Mouse (Mus musculus) frontal cortex, postnatal 10 days (tissue): Measurements from ENCODE around the gene Umod.
A peak's percentile ranks its signal among the peaks of the same experiment; 100 is the strongest.

Experiments
- DNase-seq, 2 experiments: peaks; one replicate each; pipeline ENCODE4 v3.0.0; 2022; ENCODE audit warnings: low spot score in 2 of 2, mixed read lengths in 1 of 2

Umod gene

DNA sequence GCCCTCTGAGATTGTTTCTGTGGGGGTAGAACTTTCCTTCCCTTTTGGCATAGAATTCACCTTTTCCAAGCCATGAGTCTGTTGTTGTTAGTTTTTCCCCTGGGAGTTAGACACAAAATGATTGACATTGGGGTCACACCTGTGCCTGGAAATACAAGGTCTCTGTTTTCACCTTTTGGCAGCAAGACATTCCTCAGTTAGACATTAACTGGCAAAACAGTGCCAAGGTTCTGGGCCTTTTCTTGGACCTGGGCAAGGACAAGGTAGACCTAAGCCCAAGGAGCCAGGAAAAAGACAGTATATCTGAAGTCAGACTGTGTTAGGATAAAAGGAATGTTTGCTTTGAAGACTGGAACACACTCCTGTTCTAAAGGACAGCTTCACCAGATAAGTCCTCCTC, at the start of gene Umod:
TSS of gene Umod (minus strand) at position 27 of the 400 bp plus-strand sequence.
- no peak for DNase-seq

DNA sequence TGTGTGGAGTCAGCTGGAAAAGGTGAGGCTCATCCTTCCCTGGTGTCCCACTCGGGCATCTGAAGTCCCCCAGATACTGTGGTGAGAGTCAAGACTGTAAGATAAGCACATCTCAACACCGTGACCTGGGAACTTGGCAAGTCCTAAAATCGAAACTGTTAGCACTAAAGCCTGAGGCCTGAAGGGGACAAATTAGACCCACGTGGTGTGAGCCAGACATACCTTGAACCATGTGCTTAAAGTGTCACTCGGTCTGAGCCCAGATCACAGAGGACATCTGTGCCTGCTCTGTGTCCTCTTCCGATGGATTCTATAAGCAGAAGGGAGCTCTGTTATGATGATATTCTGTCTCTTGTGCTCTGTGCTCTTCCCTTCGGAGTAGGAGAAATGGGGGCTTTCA, 49.5 kb upstream of the Umod start:
- no peak for DNase-seq

DNA sequence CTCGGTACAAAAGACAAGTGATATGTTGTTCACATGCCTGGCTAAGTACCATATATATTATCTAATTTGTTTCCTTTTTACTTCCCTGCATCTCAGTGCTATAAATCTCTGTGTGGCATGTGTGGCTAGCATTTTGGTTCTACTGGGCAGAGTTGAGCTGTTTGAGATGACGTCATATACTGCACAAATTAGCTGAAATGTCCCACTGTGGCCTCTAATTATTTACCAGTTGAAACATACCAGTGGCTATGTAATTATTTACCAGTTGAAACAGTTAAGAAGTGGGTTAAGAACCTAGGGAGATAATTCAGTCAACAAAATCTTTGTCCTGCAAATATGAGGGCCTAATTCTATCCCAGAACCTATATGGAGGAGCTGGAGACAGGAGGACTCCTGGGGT, 48.5 kb upstream of the Umod start:
- no peak for DNase-seq

DNA sequence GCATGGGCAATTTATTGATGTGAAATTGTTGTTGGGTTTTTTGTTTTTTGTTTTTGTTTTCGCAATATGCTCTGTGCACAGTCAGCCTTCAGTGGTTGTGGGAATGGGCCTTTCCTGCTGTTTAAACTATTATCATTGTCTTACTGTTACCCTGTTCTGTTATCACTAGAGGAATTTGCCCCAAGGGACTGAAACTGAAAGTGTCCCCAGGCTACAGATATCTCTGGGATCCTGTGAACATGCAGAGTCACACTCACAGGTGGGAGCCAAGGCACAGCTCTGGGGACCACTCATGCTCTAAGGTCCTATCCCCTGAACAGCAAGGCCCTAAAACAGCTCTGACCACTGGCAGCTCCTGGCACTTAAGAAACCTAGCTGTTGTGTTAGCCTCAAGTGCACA, 48.1 kb upstream of the Umod start:
- no peak for DNase-seq

DNA sequence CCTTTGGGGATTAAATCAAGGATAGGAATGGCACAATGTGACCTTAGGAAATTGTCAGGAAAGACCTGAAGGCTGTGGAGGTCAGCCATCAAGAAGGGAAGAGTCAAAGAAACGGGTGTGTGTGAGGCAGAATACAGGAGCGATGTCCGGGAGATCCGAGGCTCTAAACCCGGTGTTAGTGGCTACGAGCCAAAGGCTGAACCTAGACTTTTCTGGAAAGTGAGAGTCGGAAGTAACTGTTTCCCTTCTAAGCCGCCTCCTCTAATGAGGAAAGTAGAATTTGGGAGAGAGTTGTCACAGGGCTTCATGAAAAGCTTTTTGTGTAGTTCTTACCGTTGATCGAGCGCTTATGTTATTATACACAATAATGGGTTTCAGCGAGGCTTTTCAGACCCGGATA, 47.4 kb upstream of the Umod start:
- no peak for DNase-seq

DNA sequence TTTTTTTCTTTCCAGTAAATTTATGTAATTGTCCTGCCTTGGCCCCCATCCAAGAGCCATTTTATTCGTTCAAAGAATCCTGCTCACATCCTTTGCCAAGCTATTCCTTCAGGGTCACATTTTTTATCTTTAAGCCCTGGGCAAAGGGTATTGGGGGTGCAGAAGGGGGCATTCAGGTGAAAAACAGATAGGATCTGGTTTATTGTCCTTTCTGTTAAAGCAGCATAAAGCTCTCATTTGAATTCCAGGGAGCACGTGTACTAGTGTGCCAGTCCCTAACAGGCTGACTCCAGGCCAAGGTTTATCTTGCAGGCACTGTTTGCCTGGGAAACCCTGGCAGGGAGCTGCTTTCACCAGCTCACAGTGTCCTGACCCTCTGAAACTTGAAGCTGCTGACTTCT, 46.8 kb upstream of the Umod start:
- DNase-seq = peak; percentile 8 to 13

DNA sequence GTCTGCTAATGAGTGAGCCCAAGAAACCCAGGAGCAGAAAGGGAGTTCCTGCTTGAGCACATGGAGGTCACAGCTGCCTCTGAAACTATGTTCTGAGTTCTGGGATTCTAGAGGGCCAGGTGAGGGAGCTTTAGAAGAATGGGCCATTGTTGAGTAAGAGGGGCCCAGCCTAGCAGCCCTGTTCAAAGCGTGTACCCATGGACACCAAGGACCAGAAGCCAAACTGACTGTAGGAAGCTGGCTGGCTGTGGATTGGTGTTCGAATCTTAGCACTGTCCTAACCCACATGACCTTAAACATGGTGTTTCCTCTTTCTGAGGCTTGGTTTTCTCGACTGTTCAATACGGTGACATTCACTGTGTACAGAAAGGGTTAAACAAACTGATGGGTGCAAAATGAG, 44.3 kb upstream of the Umod start, which contains the start of gene Pdilt:
TSS of gene Pdilt (minus strand) at position 101 of the 400 bp plus-strand sequence.
- DNase-seq = no peak

DNA sequence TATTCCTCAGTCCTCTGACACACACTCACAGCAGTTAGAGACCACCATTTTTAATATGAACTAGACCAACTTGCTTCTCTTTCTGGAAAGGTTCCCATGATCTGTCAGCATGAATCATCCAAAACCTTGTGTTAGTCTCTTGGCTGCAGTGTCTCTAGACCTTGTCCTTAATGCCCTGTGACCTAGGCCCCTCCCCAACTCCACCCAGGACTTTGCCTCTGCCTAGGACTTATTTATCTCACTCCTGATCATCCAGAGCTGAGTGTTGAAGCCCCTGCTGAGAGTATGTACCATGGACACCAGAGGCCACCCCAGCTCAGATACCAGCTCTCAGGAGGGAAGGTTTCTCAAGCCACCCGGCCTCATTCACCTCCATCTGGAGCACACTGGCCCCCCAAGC, 43.3 kb upstream of the Umod start:
- DNase-seq = no peak

DNA sequence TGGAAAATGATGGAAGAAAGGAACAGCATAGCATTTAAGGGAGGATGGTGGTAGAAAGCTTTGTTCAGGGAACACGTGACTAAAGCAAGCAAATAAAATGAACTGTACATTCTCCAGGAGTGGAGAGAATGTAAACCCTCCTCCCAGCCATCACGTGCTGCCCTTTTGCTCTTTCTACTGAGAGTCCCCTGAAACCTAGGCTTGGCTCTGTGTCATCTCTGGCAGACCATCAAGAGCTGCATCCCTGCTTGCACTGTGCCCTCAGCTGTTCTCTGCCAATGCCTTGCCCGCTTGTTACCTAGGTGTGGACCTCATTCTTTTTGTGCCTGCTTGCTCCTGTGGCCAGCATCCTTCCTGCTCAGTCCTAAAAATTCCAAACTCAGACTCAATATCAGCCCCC, 42.7 kb upstream of the Umod start:
- DNase-seq = no peak

DNA sequence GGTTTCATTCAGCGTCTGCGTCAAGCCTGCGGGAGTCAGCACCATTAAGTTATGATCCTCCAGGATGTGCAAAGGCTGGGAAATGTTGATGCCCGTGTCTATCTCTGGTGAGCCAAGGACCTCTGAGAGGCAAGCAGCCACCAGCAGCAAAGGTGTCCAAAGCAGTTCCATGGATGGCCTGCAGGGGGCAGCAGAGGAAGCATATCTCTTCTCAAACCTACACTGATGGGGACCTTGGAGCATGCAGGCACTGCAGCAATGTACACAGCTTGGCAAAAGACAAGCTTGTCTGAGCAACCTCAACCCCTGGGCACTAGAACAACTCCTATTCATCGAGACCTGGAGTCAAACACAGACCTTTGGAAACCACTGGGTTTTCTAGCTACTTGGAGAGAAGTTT, 40.6 kb upstream of the Umod start:
- DNase-seq = peak; percentile 33 to 65

DNA sequence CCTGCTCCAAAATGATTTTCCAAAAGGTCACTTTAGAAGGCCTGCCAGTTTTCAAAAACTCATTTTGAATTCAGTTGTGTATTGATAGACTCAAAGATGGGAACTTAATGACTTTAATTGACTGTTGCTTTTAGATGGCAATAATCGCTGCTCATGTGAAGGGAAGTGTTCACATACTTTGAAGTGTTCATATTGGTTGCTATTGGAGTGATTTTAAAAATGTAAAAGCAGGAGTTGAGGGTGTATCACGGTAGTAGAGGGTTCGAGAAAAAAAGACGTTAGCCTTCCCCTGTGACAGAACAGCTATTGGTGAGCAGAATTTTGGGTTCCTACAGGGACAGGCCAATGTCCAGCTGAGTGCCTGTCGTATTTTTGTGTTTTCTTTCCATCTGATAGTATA, 40.1 kb upstream of the Umod start, which contains the start of gene Acsm5:
TSS of gene Acsm5 (plus strand) at position 301 of the 400 bp plus-strand sequence.
- DNase-seq = no peak

DNA sequence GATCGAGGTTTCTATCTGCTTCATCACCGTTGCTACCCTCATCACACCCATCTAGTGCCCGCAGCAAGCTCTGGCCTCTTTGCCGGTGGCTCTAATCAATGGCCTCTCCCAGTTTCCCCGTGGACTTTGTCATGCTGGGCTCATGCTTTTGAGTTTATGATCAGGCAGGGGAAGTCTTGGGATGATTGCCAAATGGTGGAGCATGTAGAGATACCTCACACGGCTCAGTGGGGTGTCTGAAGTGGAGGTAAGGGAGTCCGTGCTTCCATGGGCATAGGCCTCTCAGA, 37.1 kb upstream of the Umod start:
- no peak for DNase-seq

DNA sequence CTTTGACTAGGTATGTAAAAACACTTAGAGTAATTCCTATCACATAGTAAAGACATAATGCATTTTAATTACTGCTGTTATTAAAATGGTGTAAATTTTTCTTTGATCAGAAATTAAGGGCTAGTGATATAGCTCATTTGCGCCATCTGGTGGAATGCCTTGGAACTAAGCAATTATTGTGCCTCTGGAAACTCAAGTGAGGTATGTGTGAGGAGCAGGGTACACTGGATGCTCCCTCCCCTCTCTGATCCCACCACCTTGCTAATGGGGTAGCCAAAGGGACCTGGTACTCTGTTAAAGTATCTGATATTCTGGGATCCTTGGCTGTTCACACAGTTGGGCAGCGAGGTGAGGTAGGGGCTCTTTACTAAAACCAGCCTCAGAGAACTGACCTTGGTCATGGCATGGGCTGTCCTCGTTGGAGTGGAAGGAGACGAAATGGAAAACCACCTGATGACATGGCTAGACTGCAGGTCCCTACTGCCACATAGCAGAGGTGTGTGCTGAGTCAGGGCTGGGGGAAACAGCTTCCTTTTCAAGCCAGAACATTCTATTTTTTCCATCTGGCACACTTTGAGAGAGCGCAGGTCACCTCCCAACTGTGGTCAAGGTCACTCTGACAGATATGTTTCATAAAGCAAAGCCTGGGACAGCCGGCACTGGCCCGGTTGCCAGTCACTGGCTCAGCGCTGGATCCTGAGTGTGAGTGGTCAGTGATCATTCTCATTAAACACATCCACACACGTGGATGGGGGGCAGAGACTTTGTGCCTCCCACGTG, 36.6 kb upstream of the Umod start:
- peak in 1 of 2 experiments; percentile 35 for DNase-seq

DNA sequence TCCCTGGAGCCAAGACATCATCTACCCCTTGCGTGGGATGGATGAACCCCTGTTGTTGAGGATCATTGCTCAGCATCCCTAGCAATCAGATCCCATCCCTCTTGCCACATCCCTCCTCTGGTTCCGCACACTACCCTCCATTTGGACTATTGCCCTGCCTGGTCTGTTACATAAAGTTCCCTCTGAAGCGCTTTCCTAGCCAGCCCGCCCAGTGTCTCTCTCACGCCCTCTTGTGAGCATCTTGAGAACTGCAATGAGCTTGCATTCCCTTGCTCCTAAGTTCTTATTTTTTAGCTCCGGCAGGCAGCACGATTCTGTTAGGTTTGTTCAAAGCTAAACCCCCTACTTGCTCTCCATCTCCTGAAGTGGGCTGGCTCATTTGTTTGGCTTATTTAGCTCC, 34.0 kb upstream of the Umod start:
- peak in 1 of 2 experiments; percentile 22 for DNase-seq

DNA sequence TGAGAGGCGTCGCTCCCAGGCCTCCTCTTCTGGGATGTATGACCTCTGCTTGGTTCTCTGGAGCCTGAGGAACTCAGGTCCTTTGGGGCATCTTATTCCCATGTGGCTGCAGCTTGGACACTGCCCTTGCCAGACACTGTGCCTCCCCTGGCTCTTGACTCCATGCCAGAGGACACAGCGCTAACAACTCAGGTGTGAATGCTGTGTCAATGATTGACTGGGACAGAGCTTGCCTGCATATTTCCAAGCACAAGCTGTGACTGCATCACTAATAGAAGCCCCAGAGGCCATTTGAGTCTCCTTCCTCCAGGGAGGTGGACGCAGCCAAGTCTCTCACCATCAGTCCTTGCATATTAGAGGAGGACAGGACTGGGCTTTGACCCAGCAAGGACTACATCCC, 32.1 kb upstream of the Umod start:
- DNase-seq = no peak

DNA sequence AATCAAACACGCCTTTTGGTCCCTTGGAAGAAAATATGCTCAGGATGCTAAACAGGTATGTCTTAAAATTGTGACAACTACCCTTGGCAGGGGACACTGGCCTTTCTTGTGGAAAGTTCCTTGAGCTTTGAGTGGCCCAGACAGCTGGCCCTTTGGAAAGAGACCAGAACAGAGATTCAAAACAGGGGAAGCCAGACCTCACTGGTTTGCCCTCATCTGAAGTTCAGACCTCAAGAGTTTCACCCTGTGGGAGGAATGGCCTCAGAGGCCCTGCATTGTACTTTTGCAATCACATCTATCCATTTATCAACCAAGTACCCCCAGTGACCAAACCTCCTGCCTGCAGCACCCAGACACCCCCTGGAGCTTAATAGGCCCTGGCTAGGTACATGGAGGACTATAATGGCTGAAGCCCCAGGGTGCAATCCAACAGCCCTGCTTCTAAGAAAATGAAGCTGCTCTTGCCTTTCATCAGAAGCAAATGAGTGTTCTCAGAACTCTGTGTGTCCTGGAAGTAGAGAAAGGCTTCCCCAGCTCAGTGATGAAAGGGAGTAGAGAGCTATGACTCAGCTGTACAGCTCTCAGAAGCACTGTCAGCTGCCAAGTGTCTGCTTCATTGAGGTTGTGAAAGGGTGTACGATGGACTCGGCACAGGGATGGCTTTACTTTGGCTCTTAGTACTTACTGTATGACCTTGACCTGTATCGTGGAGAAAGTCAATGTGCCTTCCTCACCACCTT, 11.1 kb upstream of the Umod start:
- no peak for DNase-seq

DNA sequence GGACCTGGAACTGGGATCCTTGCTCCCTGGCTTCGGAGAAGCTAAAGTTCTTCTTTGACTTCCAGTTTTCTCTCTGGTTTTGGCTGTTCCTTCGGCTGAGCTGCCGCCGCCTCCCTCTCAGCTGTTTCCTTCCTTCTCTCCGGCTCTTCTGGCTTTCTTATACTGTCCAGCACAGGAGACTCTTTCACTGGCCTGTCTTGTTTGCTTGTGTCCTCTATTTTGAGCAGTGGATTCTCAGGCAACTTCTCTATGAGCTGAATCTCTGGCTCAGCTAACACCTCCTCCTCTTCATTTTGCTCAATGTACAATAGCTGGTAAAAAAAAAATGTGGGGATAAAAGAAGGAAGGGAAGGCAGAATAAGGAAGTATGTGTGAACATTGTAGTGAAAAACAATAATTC, 7.6 kb upstream of the Umod start:
- no peak for DNase-seq

DNA sequence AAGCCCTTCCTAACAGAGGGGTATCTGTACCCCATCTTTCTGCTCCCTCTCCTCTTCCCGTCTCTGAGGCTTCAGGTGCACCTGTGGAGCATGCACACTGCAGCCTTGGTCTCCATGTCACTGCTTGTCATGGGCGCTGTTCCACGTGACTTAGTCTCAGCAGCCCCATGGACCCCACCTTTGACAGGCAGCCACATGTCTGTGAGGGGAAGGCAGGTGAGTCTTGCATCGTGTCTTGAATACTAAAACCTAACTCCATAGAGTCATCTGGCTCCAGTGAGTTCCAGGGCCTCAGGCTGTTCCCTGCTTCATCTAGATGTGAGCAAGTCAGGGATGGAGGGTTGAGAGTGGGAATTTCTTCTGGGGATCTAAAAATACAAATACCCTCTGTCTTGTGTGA, 5.1 kb upstream of the Umod start:
- DNase-seq = no peak

DNA sequence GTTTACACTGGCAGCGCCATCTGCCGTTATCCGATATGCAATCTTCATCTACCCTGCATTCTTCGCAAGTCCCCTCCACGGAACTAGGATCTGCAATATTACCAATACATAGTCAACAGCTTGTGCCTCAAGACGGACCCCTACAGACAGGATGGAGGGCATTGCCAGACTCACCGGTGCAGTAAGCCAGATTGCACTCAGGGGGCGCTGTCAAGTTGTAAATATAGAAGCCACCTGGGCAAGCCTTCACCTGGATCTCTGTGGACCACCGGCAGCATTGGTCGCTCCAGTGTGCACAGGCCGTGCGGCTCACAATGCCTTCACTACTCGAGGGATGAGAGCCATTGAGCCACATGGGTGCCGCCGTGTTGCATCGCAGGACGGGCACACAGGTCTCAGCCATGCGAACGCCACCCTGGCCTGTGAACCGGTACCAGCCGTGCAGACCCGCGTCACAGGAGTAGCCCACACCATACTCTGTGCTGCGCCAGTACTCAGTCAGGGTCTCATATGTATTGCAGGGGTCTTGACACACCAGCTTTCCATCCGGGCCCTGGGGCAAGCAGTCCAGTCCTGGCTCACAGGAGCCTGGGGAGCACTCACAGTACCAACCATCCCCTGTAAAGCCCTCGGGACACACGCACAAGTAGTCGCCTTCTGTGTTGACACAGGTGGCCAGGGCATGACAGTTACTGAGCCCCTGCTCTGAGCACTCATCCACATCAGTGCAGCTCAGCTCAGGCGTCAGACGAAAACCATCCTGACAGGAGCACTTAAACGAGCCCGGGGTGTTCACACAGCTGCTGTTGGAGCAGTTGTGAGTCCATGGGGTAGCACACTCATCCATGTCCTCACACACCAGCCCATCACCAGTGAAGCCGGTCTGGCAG, 2.3 kb downstream of the Umod start:
- no peak for DNase-seq

DNA sequence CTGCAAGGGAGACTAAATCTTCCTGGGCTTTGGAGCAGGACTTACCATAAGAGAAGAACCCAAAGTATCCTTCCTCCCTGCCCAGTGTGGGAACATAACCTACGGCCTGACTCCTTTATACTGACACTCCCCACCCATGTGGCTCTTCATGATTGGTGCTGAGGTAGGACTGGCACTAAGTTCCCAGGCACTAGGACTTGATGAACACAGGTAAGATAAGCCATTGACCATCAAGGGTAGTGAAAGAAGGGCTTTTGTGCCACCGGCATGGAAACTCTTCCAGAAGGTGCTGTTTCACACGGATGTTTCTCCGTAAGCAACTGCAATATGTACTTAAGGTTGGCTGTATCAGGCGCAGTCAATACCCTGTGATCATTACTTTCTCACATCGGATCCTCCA, 19.9 kb downstream of the Umod start, which contains the start of gene Gp2:
TSS of gene Gp2 (minus strand) at position 101 of the 400 bp plus-strand sequence.
- DNase-seq = no peak

DNA sequence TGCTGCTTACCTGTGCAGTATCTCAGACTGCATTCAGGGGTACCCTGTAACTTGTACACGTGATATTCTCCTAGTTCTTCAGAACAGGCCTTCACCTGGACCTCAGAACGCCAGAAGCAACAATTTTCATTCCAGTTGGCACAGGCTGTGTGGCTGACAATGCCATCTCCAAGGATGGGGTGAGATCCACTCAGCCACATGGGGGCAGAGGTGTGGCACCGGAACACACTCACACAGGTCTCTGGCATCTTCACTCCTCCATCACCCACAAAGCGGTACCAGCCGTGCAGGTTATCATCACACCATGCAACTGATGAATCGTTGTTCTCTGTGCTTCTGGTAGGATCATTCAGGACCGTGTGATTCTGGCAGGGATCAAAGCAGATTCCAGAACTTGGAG, 24.9 kb downstream of the Umod start:
- no peak for DNase-seq

DNA sequence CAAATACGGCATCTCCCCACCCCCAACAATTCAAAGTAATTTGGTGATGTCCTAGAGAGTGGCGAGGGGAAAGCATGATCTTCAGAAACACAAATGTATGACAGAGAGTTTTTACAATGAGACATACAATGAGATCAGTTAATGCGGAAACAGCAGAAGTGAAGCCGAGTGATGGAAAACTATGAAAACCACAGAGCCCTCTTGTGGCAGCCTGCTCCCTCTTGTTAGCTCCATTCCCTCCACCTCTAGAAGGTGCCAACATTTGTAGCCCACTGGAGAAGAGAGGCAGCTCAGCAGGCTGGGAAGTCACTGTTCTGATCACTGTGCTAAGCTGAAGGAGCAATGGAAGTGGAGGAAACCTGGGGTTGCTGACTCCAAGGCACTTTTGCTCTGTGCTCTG, 35.2 kb downstream of the Umod start:
- DNase-seq = no peak
